Mouse (Mus musculus) limb, embryonic 12.5 days (tissue): ENCODE measurements at regions not wholly inside any gene's neighbourhood (a gene's known extent, or its start where the extent isn't known, plus 50 kb on each side); places are given as distances from the start of the nearest gene placed in this dataset.
A peak's percentile ranks its signal among the peaks of the same experiment; 100 is the strongest.

ENCODE experiments used
- ATAC-seq: fragments of 200-750 bp; cut with Nextera tagmentation; 2 replicates; pipeline ENCODE4 v1.8.0; 2017; ENCODE audit warnings: low read depth, moderate TSS enrichment; ENCODE audit not compliant: insufficient number of reproducible peaks, insufficient read depth, low FRiP score, low TSS enrichment
- H3K27ac ChIP-seq: fragments of 300-500 bp; sonication (generic); 2 replicates; pipeline ENCODE4 v1.5.1; 2016; ENCODE audit warnings: mild to moderate bottlenecking, moderate library complexity
- H3K27me3 ChIP-seq: fragments of 300-500 bp; sonication (generic); 2 replicates; pipeline ENCODE4 v1.6.1; 2016; ENCODE audit warnings: mild to moderate bottlenecking, moderate library complexity
- H3K36me3 ChIP-seq: fragments of 300-500 bp; sonication (generic); 2 replicates; pipeline ENCODE4 v1.6.1; 2016; ENCODE audit warnings: mild to moderate bottlenecking, moderate library complexity
- H3K4me1 ChIP-seq: fragments of 300-500 bp; sonication (generic); replicated peaks from 2 replicates; pipeline ENCODE4 v1.6.1; 2016
- H3K4me2 ChIP-seq: fragments of 300-500 bp; sonication (generic); 2 replicates; pipeline ENCODE4 v1.6.1; 2016; ENCODE audit warnings: mild to moderate bottlenecking, moderate library complexity
- H3K4me3 ChIP-seq: fragments of 300-500 bp; sonication (generic); replicated peaks from 2 replicates; pipeline ENCODE4 v1.5.1; 2016; ENCODE audit warnings: mild to moderate bottlenecking
- H3K9ac ChIP-seq: fragments of 300-500 bp; sonication (generic); replicated peaks from 2 replicates; pipeline ENCODE4 v1.6.1; 2016; ENCODE audit warnings: mild to moderate bottlenecking, moderate library complexity
- H3K9me3 ChIP-seq: fragments of 300-500 bp; sonication (generic); 2 replicates; pipeline ENCODE4 v1.6.1; 2016; ENCODE audit warnings: mild to moderate bottlenecking, moderate library complexity
- WGBS: fragments of 180-500 bp; shearing (Covaris S2); methylation state at CpG from one replicate; pipeline ENCODE4 v1.1.7; 2016; 5-methylcytosine and 5-hydroxymethylcytosine counted together

GRCm38 (mm10) chr17:64229225-64229976 lies 102.3 kb downstream of the Pja2 start:
- Histone ChIP-seq H3K4me3 (no peak overlapping the region), H3K4me1 (no peaks in the 10 kb centered on the region), H3K9ac (no peak overlapping the region), H3K27ac (no peak overlapping the region), H3K9me3 (no peaks in the 10 kb centered on the region), H3K27me3 (no peaks in the 10 kb centered on the region), H3K36me3 (no peaks in the 10 kb centered on the region), H3K4me2 (no peak overlapping the region)
- 76% methylated on average over 5 of the region's 5 CpGs for WGBS
- no peak for ATAC-seq

- no peaks in the 10 kb centered on the region for H3K27me3 ChIP-seq
- H3K9me3 ChIP-seq, result no peaks in the 10 kb centered on the region
- H3K36me3 ChIP-seq, result no peaks in the 10 kb centered on the region
- no peak for ATAC-seq
- H3K4me1 ChIP-seq, result peaks cover 16% of the 10 kb centered on the region
- no peak overlapping the region for H3K9ac ChIP-seq
- no peak overlapping the region for H3K4me3 ChIP-seq
- 19% methylated on average over 7 of the region's 7 CpGs for WGBS
- H3K4me2 ChIP-seq, result no peak overlapping the region
- H3K27ac ChIP-seq, result 0 out of 2 replicates have a peak overlapping the region, but pooled peaks have one; percentile 17
Measured at GRCm38 (mm10) chr17:64214599-64214998, 117.1 kb downstream of the Pja2 start.

- 81% methylated on average over 4 of the region's 4 CpGs for WGBS
- H3K9ac ChIP-seq, result no peak overlapping the region
- H3K27me3 ChIP-seq, result no peaks in the 10 kb centered on the region
- H3K36me3 ChIP-seq, result no peaks in the 10 kb centered on the region
- H3K4me3 ChIP-seq, result no peak overlapping the region
- no peak for ATAC-seq
- H3K27ac ChIP-seq, result no peak overlapping the region
- peaks cover 21% of the 10 kb centered on the region for H3K4me1 ChIP-seq
- no peak overlapping the region for H3K4me2 ChIP-seq
- no peaks in the 10 kb centered on the region for H3K9me3 ChIP-seq
Measured at GRCm38 (mm10) chr17:64213251-64213650, 118.5 kb downstream of the Pja2 start.

- Histone ChIP-seq H3K4me1 (peaks cover 23% of the 10 kb centered on the region), H3K36me3 (no peaks in the 10 kb centered on the region), H3K9me3 (no peaks in the 10 kb centered on the region), H3K27ac (no peak overlapping the region), H3K9ac (no peak overlapping the region), H3K4me3 (no peak overlapping the region), H3K27me3 (no peaks in the 10 kb centered on the region), H3K4me2 (no peak overlapping the region)
- WGBS, result 93% methylated on average over 8 of the region's 8 CpGs
- no peak for ATAC-seq
Measured at GRCm38 (mm10) chr17:64211281-64211680, 120.4 kb downstream of the Pja2 start.

- 17% methylated on average over 5 of the region's 5 CpGs for WGBS
Measured at GRCm38 (mm10) chr17:64210366-64210765, 121.3 kb downstream of the Pja2 start.

GRCm38 (mm10) chr17:64209640-64210039 lies 122.1 kb downstream of the Pja2 start:
- H3K27me3 ChIP-seq, result no peaks in the 10 kb centered on the region; the same call in 1 of the 2 replicates
- H3K9ac ChIP-seq, result no peak overlapping the region
- ATAC-seq, result no peak
- H3K9me3 ChIP-seq, result no peaks in the 10 kb centered on the region
- H3K4me1 ChIP-seq, result peaks cover 30% of the 10 kb centered on the region
- no peaks in the 10 kb centered on the region for H3K36me3 ChIP-seq
- no peak overlapping the region for H3K4me2 ChIP-seq
- no peak overlapping the region for H3K4me3 ChIP-seq
- H3K27ac ChIP-seq, result no peak overlapping the region
- 84% methylated on average over 10 of the region's 10 CpGs for WGBS

More at GRCm38 (mm10) chr17:64210366-64210765, 121.3 kb downstream of the Pja2 start:
- H3K9me3 ChIP-seq, result no peaks in the 10 kb centered on the region
- ATAC-seq, result no peak
- no peak overlapping the region for H3K4me3 ChIP-seq
- no peak overlapping the region for H3K9ac ChIP-seq
- H3K4me1 ChIP-seq, result peaks cover 31% of the 10 kb centered on the region
- no peaks in the 10 kb centered on the region; the same call in 1 of the 2 replicates for H3K27me3 ChIP-seq
- H3K27ac ChIP-seq, result no peak overlapping the region
- H3K36me3 ChIP-seq, result no peaks in the 10 kb centered on the region
- no peak overlapping the region for H3K4me2 ChIP-seq

- no peak overlapping the region for H3K27ac ChIP-seq
- no peak overlapping the region for H3K9ac ChIP-seq
- no peak overlapping the region for H3K4me3 ChIP-seq
- H3K4me1 ChIP-seq, result peaks cover 24% of the 10 kb centered on the region
- 81% methylated on average over 13 of the region's 13 CpGs for WGBS
- no peaks in the 10 kb centered on the region for H3K9me3 ChIP-seq
- ATAC-seq, result no peak
- H3K4me2 ChIP-seq, result no peak overlapping the region
- no peaks in the 10 kb centered on the region; the same call in 1 of the 2 replicates for H3K27me3 ChIP-seq
- no peaks in the 10 kb centered on the region for H3K36me3 ChIP-seq
Measured at GRCm38 (mm10) chr17:64208152-64208855, 123.4 kb downstream of the Pja2 start.

GRCm38 (mm10) chr17:64206196-64206718 lies 125.5 kb downstream of the Pja2 start:
- no peaks in the 10 kb centered on the region for H3K36me3 ChIP-seq
- H3K9me3 ChIP-seq, result no peaks in the 10 kb centered on the region
- no peak overlapping the region for H3K27ac ChIP-seq
- no peak for ATAC-seq
- H3K4me2 ChIP-seq, result peak overlapping the region; percentile 32
- no peak overlapping the region for H3K9ac ChIP-seq
- 31% methylated on average over 14 of the region's 14 CpGs for WGBS
- no peaks in the 10 kb centered on the region; the same call in 1 of the 2 replicates for H3K27me3 ChIP-seq
- H3K4me3 ChIP-seq, result no peak overlapping the region
- H3K4me1 ChIP-seq, result peaks cover 18% of the 10 kb centered on the region

GRCm38 (mm10) chr17:64203611-64204010 lies 128.1 kb downstream of the Pja2 start:
- Histone ChIP-seq H3K9me3 (no peaks in the 10 kb centered on the region), H3K36me3 (no peaks in the 10 kb centered on the region), H3K27me3 (no peaks in the 10 kb centered on the region; the same call in 1 of the 2 replicates), H3K27ac (no peak overlapping the region), H3K4me2 (no peak overlapping the region), H3K9ac (no peak overlapping the region), H3K4me1 (peaks cover 10% of the 10 kb centered on the region), H3K4me3 (no peak overlapping the region)
- 71% methylated on average over 7 of the region's 7 CpGs for WGBS
- ATAC-seq, result no peak

GRCm38 (mm10) chr17:64202248-64202647 lies 129.5 kb downstream of the Pja2 start:
- Histone ChIP-seq H3K4me3 (no peak overlapping the region), H3K27ac (no peak overlapping the region), H3K9me3 (no peaks in the 10 kb centered on the region), H3K27me3 (no peaks in the 10 kb centered on the region; the same call in 1 of the 2 replicates), H3K4me1 (peaks cover 10% of the 10 kb centered on the region), H3K4me2 (no peak overlapping the region), H3K9ac (no peak overlapping the region), H3K36me3 (no peaks in the 10 kb centered on the region)
- WGBS, result 90% methylated on average over 6 of the region's 6 CpGs
- no peak for ATAC-seq

GRCm38 (mm10) chr17:64201609-64202008 lies 130.1 kb downstream of the Pja2 start:
- H3K27ac ChIP-seq, result no peak overlapping the region
- 94% methylated on average over 5 of the region's 5 CpGs for WGBS
- no peaks in the 10 kb centered on the region for H3K36me3 ChIP-seq
- H3K9ac ChIP-seq, result no peak overlapping the region
- no peaks in the 10 kb centered on the region; the same call in 1 of the 2 replicates for H3K27me3 ChIP-seq
- no peaks in the 10 kb centered on the region for H3K9me3 ChIP-seq
- H3K4me1 ChIP-seq, result peaks cover 10% of the 10 kb centered on the region
- no peak overlapping the region for H3K4me2 ChIP-seq
- no peak for ATAC-seq
- H3K4me3 ChIP-seq, result no peak overlapping the region
